Mouse (Mus musculus): ENCODE data around the gene Hspb9. TPM values are rescaled to one million over a fixed set of nuclear protein-coding genes. Genes with fewer than 3 reads are reported as not detected.

Gene Hspb9
- total RNA-seq, 2 experiments from 2014 or later = not detected

DNA sequence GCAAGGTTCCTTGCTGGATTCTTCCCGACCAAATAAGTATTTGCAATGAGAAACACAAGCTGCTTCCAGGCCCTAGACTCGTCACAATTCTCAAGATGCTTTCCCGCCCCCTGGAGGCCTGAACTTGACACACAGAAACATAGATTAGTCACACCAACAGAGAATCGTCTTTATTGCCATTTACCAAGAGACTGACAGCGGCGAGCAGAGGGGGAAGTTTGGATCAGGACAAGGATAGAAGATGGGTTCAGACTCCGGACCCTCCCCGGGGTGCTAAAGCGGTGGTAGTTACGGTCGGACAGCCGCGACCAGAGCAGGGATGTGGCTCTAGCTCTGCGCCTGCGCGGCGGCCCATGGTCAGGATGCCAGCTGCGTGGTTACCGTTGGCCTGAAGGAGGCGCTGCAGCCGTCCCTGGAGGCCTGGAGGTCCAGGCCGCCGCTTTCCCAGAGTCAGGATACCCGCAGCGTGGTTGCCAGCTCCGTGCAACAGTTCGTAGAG, 47.9 kb downstream of the Hspb9 start:
- H3K4me3 ChIP-seq = peak overlapping the region; percentile 56
- DNase-seq (ENCODE audit: low spot score in 2 of 2) = peak; percentile 75 to 85
- peak; percentile 89 for TF ChIP-seq CTCF (conservative IDR thresholded peaks at IDR 0.05)
- H3K27ac ChIP-seq = peak overlapping the region; percentile 21

DNA sequence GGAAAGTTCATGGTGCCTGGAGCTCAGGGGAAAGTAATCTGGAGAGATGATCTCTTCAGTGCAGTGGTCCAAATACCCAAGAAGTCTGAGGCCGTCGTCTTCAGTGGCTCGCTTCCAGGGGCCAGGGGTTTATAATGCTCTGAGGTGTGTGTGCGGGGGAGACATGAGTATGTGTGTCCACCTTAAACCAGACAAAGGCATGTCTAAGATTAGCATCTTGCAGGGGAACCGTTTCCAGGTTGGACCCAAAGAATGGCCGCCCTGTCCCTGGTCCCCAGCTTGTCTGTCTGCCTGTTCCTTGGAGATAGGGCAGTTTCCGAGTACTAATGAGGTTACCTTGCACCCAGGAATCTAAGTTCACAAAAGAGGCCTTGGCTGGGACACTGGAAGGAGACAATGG, 49.2 kb downstream of the Hspb9 start, which contains the start of gene Hcrt:
Gene Hcrt (minus strand): TSS at position 101 of the 400 bp plus-strand sequence.
- DNase-seq (ENCODE audit: low spot score in 2 of 2) = no peak
- H3K27ac ChIP-seq = peak within 1 kb of the TSS; percentile 21
- no peak for TF ChIP-seq CTCF (conservative IDR thresholded peaks at IDR 0.05)
- H3K4me3 ChIP-seq = peak within 1 kb of the TSS; percentile 56

Other genes with a start within 250 kb of the Hspb9 start
- gene Klhl11, start 241.1 kb upstream of the Hspb9 start, total RNA-seq (2021) = 100 to 1,000 TPM; 119 to 121 TPM
- 100 to 1,000 TPM; 103 to 117 TPM for gene Acly, start 185.8 kb upstream of the Hspb9 start, total RNA-seq (2021)
- 1 to 10 TPM; 1.3 to 1.7 TPM for gene Ttc25, start 168.2 kb upstream of the Hspb9 start, total RNA-seq (2021)
- gene Cnp, start 138.9 kb upstream of the Hspb9 start, total RNA-seq (2021) = 100 to 1,000 TPM; 168 to 183 TPM
- gene Nkiras2, start 94.6 kb upstream of the Hspb9 start, total RNA-seq (2021) = 10 to 100 TPM; 11.8 to 13.1 TPM
- 100 to 1,000 TPM; 242 to 257 TPM for gene Dnajc7, start 93.7 kb upstream of the Hspb9 start, total RNA-seq (2021)
- gene Zfp385c, start 21.4 kb upstream of the Hspb9 start, total RNA-seq (2021) = under 1 TPM; 0.20 to 0.67 TPM
- gene Dhx58, start 9.6 kb upstream of the Hspb9 start, total RNA-seq (2021) = 1 to 10 TPM; 1.6 to 2.3 TPM
- 10 to 100 TPM; 55.4 to 57.8 TPM for gene Kat2a, start 1.4 kb upstream of the Hspb9 start, total RNA-seq (2021)
- gene Rab5c, start 24.4 kb downstream of the Hspb9 start, total RNA-seq (2021) = 100 to 1,000 TPM; 137 to 148 TPM
- 1 to 10 TPM; 1.8 to 2.8 TPM for gene Kcnh4, start 46.1 kb downstream of the Hspb9 start, total RNA-seq (2021)
- not detected for gene Hcrt, start 49.1 kb downstream of the Hspb9 start, total RNA-seq (2021)
- gene Ghdc, start 57.1 kb downstream of the Hspb9 start, total RNA-seq (2021) = 1 to 10 TPM; 4.3 to 5.2 TPM
- 10 to 100 TPM; 11.6 to 13.8 TPM for gene Stat5b, start 136.9 kb downstream of the Hspb9 start, total RNA-seq (2021)
- 1 to 10 TPM; 1.7 to 2.0 TPM for gene Stat5a, start 145.5 kb downstream of the Hspb9 start, total RNA-seq (2021)
- gene Stat3, start 225.7 kb downstream of the Hspb9 start, total RNA-seq (2021) = 10 to 100 TPM; 39.5 to 42.3 TPM

Data from layer of hippocampus, adult 2 months (tissue).